Mouse (Mus musculus): ENCODE results near the gene Auts2. TPM values are rescaled to one million over a fixed set of nuclear protein-coding genes. Genes with fewer than 3 reads are reported as not detected.
A peak's percentile ranks its signal among the peaks of the same experiment; 100 is the strongest.

The Auts2 gene
- polyA plus RNA-seq, 1 experiment from 2014 or later, result 4.9 TPM

- Histone ChIP-seq H3K36me3 (ENCODE audit: control insufficient read depth, insufficient read depth) (no peaks in the 10 kb centered on the region), H3K4me1 (replicated peaks; ENCODE audit: control insufficient read depth, insufficient read depth, low read length) (no peaks in the 10 kb centered on the region), H3K27me3 (replicated peaks; ENCODE audit: control insufficient read depth, insufficient read depth, low read length) (no peaks in the 10 kb centered on the region), H3K9ac (ENCODE audit: low read depth, low read length) (no peak overlapping the region), H3K4me3 (ENCODE audit: low read depth, low read length) (no peak overlapping the region), H3K4me2 (replicated peaks; ENCODE audit: low read depth) (no peak overlapping the region), H3K27ac (ENCODE audit: low read depth, low read length) (no peak overlapping the region), H3K9me3 (ENCODE audit: control insufficient read depth) (no peaks in the 10 kb centered on the region)
- WGBS, result 63% methylated on average over 4 of the region's 4 CpGs
- no peak for ATAC-seq
- no peak for TF ChIP-seq CTCF (IDR thresholded peaks at IDR 0.05; ENCODE audit: low read depth)
Measured at GRCm38 (mm10) chr5:132410338-132410852, 132.7 kb downstream of the Auts2 start.

- Histone ChIP-seq H3K9me3 (ENCODE audit: control insufficient read depth) (no peaks in the 10 kb centered on the region), H3K4me3 (ENCODE audit: low read depth, low read length) (no peak overlapping the region), H3K27me3 (replicated peaks; ENCODE audit: control insufficient read depth, insufficient read depth, low read length) (no peaks in the 10 kb centered on the region), H3K4me2 (replicated peaks; ENCODE audit: low read depth) (no peak overlapping the region), H3K9ac (ENCODE audit: low read depth, low read length) (no peak overlapping the region), H3K4me1 (replicated peaks; ENCODE audit: control insufficient read depth, insufficient read depth, low read length) (no peaks in the 10 kb centered on the region), H3K27ac (ENCODE audit: low read depth, low read length) (no peak overlapping the region), H3K36me3 (ENCODE audit: control insufficient read depth, insufficient read depth) (no peaks in the 10 kb centered on the region)
- WGBS, result 72% methylated on average over 2 of the region's 2 CpGs
- no peak for ATAC-seq
- TF ChIP-seq CTCF (IDR thresholded peaks at IDR 0.05; ENCODE audit: low read depth), result no peak
Measured at GRCm38 (mm10) chr5:132408892-132409575, 134.1 kb downstream of the Auts2 start.

- Histone ChIP-seq H3K27me3 (replicated peaks; ENCODE audit: control insufficient read depth, insufficient read depth, low read length) (no peaks in the 10 kb centered on the region), H3K4me3 (ENCODE audit: low read depth, low read length) (no peak overlapping the region), H3K36me3 (ENCODE audit: control insufficient read depth, insufficient read depth) (no peaks in the 10 kb centered on the region), H3K9ac (ENCODE audit: low read depth, low read length) (no peak overlapping the region), H3K4me1 (replicated peaks; ENCODE audit: control insufficient read depth, insufficient read depth, low read length) (no peaks in the 10 kb centered on the region), H3K9me3 (ENCODE audit: control insufficient read depth) (no peaks in the 10 kb centered on the region), H3K4me2 (replicated peaks; ENCODE audit: low read depth) (no peak overlapping the region), H3K27ac (ENCODE audit: low read depth, low read length) (no peak overlapping the region)
- no peak for ATAC-seq
- WGBS, result 64% methylated on average over 10 of the region's 10 CpGs
- TF ChIP-seq CTCF (IDR thresholded peaks at IDR 0.05; ENCODE audit: low read depth), result no peak
Measured at GRCm38 (mm10) chr5:132400556-132400955, 142.6 kb downstream of the Auts2 start.

- ATAC-seq, result no peak
- 62% methylated on average over 4 of the region's 4 CpGs for WGBS
- H3K27ac ChIP-seq (ENCODE audit: low read depth, low read length), result no peak overlapping the region
- no peak overlapping the region for H3K4me2 ChIP-seq (replicated peaks; ENCODE audit: low read depth)
- H3K4me3 ChIP-seq (ENCODE audit: low read depth, low read length), result no peak overlapping the region
- H3K27me3 ChIP-seq (replicated peaks; ENCODE audit: control insufficient read depth, insufficient read depth, low read length), result no peaks in the 10 kb centered on the region
- no peaks in the 10 kb centered on the region for H3K4me1 ChIP-seq (replicated peaks; ENCODE audit: control insufficient read depth, insufficient read depth, low read length)
- no peak overlapping the region for H3K9ac ChIP-seq (ENCODE audit: low read depth, low read length)
- TF ChIP-seq CTCF (IDR thresholded peaks at IDR 0.05; ENCODE audit: low read depth), result no peak
- no peaks in the 10 kb centered on the region for H3K36me3 ChIP-seq (ENCODE audit: control insufficient read depth, insufficient read depth)
- H3K9me3 ChIP-seq (ENCODE audit: control insufficient read depth), result no peaks in the 10 kb centered on the region
Measured at GRCm38 (mm10) chr5:132399486-132399885, 143.7 kb downstream of the Auts2 start.

- no peak overlapping the region for H3K4me2 ChIP-seq (replicated peaks; ENCODE audit: low read depth)
- H3K9ac ChIP-seq (ENCODE audit: low read depth, low read length), result no peak overlapping the region
- no peaks in the 10 kb centered on the region for H3K36me3 ChIP-seq (ENCODE audit: control insufficient read depth, insufficient read depth)
- H3K4me3 ChIP-seq (ENCODE audit: low read depth, low read length), result no peak overlapping the region
- no peak for ATAC-seq
- H3K9me3 ChIP-seq (ENCODE audit: control insufficient read depth), result no peaks in the 10 kb centered on the region
- H3K4me1 ChIP-seq (replicated peaks; ENCODE audit: control insufficient read depth, insufficient read depth, low read length), result no peaks in the 10 kb centered on the region
- H3K27ac ChIP-seq (ENCODE audit: low read depth, low read length), result no peak overlapping the region
- 92% methylated on average over 3 of the region's 3 CpGs for WGBS
- no peaks in the 10 kb centered on the region for H3K27me3 ChIP-seq (replicated peaks; ENCODE audit: control insufficient read depth, insufficient read depth, low read length)
- no peak for TF ChIP-seq CTCF (IDR thresholded peaks at IDR 0.05; ENCODE audit: low read depth)
Measured at GRCm38 (mm10) chr5:132395922-132396321, 147.2 kb downstream of the Auts2 start.

- no peak for TF ChIP-seq CTCF (IDR thresholded peaks at IDR 0.05; ENCODE audit: low read depth)
- no peak overlapping the region for H3K4me3 ChIP-seq (ENCODE audit: low read depth, low read length)
- WGBS, result 45% methylated on average over 6 of the region's 6 CpGs
- ATAC-seq, result peak; percentile 38; the same call in 1 of the 2 replicates
- H3K9ac ChIP-seq (ENCODE audit: low read depth, low read length), result no peak overlapping the region
- peak overlapping the region; percentile 13; the same call in 1 of the 2 replicates for H3K4me2 ChIP-seq (replicated peaks; ENCODE audit: low read depth)
- no peaks in the 10 kb centered on the region for H3K9me3 ChIP-seq (ENCODE audit: control insufficient read depth)
- no peaks in the 10 kb centered on the region for H3K36me3 ChIP-seq (ENCODE audit: control insufficient read depth, insufficient read depth)
- no peaks in the 10 kb centered on the region for H3K4me1 ChIP-seq (replicated peaks; ENCODE audit: control insufficient read depth, insufficient read depth, low read length)
- H3K27ac ChIP-seq (ENCODE audit: low read depth, low read length), result no peak overlapping the region
- H3K27me3 ChIP-seq (replicated peaks; ENCODE audit: control insufficient read depth, insufficient read depth, low read length), result no peaks in the 10 kb centered on the region
Measured at GRCm38 (mm10) chr5:132394800-132395575, 148.2 kb downstream of the Auts2 start.
